Comparison of ENCODE assay signal across 27 mouse cellular contexts in genomic region chrX:8203105-8203504, GRCm38 (mm10). TPM values are rescaled to one million over a fixed set of nuclear protein-coding genes. Genes with fewer than 3 reads are reported as not detected.
DNase-seq lines count a peak whose midpoint lies in the region; ATAC-seq and TF ChIP-seq lines count a peak whose summit lies in the region.
"Had no signal": no experiment of that assay in that cellular context is flagged by ENCODE, and none has a peak within 500 bp of the region (broad histone marks: within the 10 kb centered on the region; RNA-seq: fewer than 3 reads in every experiment).

No protein-coding gene starts in this region.

- H3K9ac ChIP-seq in embryonic facial prominence, embryonic 13.5 days: no peak overlapping the region
- H3K9ac ChIP-seq in ES-Bruce4 (ENCODE audit: low read depth, poor library complexity, severe bottlenecking): no peak overlapping the region
- H3K9ac ChIP-seq: forebrain, embryonic 13.5 days; heart, embryonic 12.5 days; heart, embryonic 15.5 days; hindbrain, embryonic 14.5 days had no signal

- TF ChIP-seq EP300 in ES-Bruce4 (IDR thresholded peaks at IDR 0.05; ENCODE audit: insufficient read depth, low read depth, low read length): no peak

- H3K4me2 ChIP-seq in embryonic facial prominence, embryonic 13.5 days: no peak overlapping the region
- H3K4me2 ChIP-seq: forebrain, embryonic 13.5 days; heart, embryonic 12.5 days; heart, embryonic 15.5 days; hindbrain, embryonic 14.5 days had no signal

- WGBS in cerebellum, adult 2 months: 36% methylated on average over 14 of the region's 14 CpGs
- WGBS in embryonic facial prominence, embryonic 13.5 days: 82% methylated on average over 14 of the region's 14 CpGs
- WGBS in embryonic facial prominence, embryonic 10.5 days: 92% methylated on average over 14 of the region's 14 CpGs

- TF ChIP-seq CTCF in cerebellum, adult 2 months (IDR thresholded peaks at IDR 0.05; ENCODE audit: borderline replicate concordance, insufficient read depth, low read depth, low read length): no peak
- TF ChIP-seq CTCF in E14TG2a.4 (conservative IDR thresholded peaks at IDR 0.05; ENCODE audit: low read length) (no peak), ES-Bruce4 (IDR thresholded peaks at IDR 0.05; ENCODE audit: low read depth, low read length) (no peak)

- peak in 1 of 2 experiments; percentile 44 for DNase-seq in cerebellum, adult 2 months
- DNase-seq in cerebellum, adult 11 months: no peak
- DNase-seq in embryonic facial prominence, embryonic 10.5 days (ENCODE audit: low spot score): no peak
- DNase-seq: adrenal gland, postnatal 10 days; adrenal gland, postnatal 36 days; gastrocnemius, adult 2 months; gastrocnemius, postnatal 14 days; heart, adult 18-20 months; heart, postnatal 10 days; heart, postnatal 4 days; kidney, adult 18-20 months; kidney, adult 9 months had no signal

- no peaks in the 10 kb centered on the region for H3K9me3 ChIP-seq in embryonic facial prominence, embryonic 13.5 days
- H3K9me3 ChIP-seq in embryonic facial prominence, embryonic 10.5 days: no peaks in the 10 kb centered on the region
- H3K9me3 ChIP-seq in E14TG2a.4 (ENCODE audit: low read length) (no peaks in the 10 kb centered on the region), ES-Bruce4 (replicated peaks; ENCODE audit: control insufficient read depth, insufficient read depth, low read length, poor library complexity, severe bottlenecking) (no peaks in the 10 kb centered on the region)
- H3K9me3 ChIP-seq: forebrain, embryonic 13.5 days; G1E; heart, embryonic 12.5 days; heart, embryonic 15.5 days had no signal

- peak overlapping the region; percentile 42 for H3K4me3 ChIP-seq in cerebellum, adult 2 months (replicated peaks; ENCODE audit: insufficient read depth, low read depth, low read length)
- H3K4me3 ChIP-seq in embryonic facial prominence, embryonic 13.5 days: no peak overlapping the region
- no peak overlapping the region for H3K4me3 ChIP-seq in embryonic facial prominence, embryonic 10.5 days
- 0 out of 2 replicates have a peak overlapping the region, but pooled peaks have one; percentile 17 for H3K4me3 ChIP-seq in E14TG2a.4 (replicated peaks; ENCODE audit: low read length)
- 0 out of 2 replicates have a peak overlapping the region, but pooled peaks have one; percentile 23 for H3K4me3 ChIP-seq in ES-Bruce4 (ENCODE audit: low read depth, low read length)
- H3K4me3 ChIP-seq: forebrain, embryonic 10.5 days; forebrain, embryonic 13.5 days; gastrocnemius, adult 2 months; heart, embryonic 12.5 days; heart, embryonic 15.5 days had no signal

- H3K27ac ChIP-seq in cerebellum, adult 2 months (ENCODE audit: insufficient read depth, low read length): peak overlapping the region; percentile 97
- H3K27ac ChIP-seq in embryonic facial prominence, embryonic 13.5 days: no peak overlapping the region
- H3K27ac ChIP-seq in embryonic facial prominence, embryonic 10.5 days (replicated peaks): no peak overlapping the region
- H3K27ac ChIP-seq in ES-Bruce4 (ENCODE audit: insufficient read depth, low read length): no peak overlapping the region
- H3K27ac ChIP-seq: forebrain, embryonic 10.5 days; forebrain, embryonic 13.5 days; gastrocnemius, adult 2 months; heart, embryonic 15.5 days; hindbrain, embryonic 14.5 days; hindbrain, postnatal 0 days had no signal

- TF ChIP-seq POLR2A in cerebellum, adult 2 months (IDR thresholded peaks at IDR 0.05; ENCODE audit: borderline replicate concordance, insufficient read depth, low read length): no peak
- TF ChIP-seq POLR2A in ES-Bruce4 (IDR thresholded peaks at IDR 0.05; ENCODE audit: insufficient read depth, low read length): no peak

- no peaks in the 10 kb centered on the region for H3K27me3 ChIP-seq in cerebellum, adult 2 months (ENCODE audit: control insufficient read depth, insufficient read depth, low read length)
- no peaks in the 10 kb centered on the region for H3K27me3 ChIP-seq in embryonic facial prominence, embryonic 13.5 days
- H3K27me3 ChIP-seq in embryonic facial prominence, embryonic 10.5 days (replicated peaks; ENCODE audit: low read depth, poor library complexity, severe bottlenecking): no peaks in the 10 kb centered on the region
- H3K27me3 ChIP-seq in E14TG2a.4 (ENCODE audit: insufficient read depth, low read length) (no peaks in the 10 kb centered on the region), ES-Bruce4 (ENCODE audit: control insufficient read depth, insufficient read depth, low read length, poor library complexity, severe bottlenecking) (no peaks in the 10 kb centered on the region)
- H3K27me3 ChIP-seq: forebrain, embryonic 13.5 days; heart, embryonic 12.5 days; heart, embryonic 15.5 days had no signal

- H3K36me3 ChIP-seq in embryonic facial prominence, embryonic 13.5 days: peaks cover 5% of the 10 kb centered on the region; the same call in 1 of the 2 replicates
- peaks cover 3% of the 10 kb centered on the region; the same call in 1 of the 2 replicates for H3K36me3 ChIP-seq in embryonic facial prominence, embryonic 10.5 days (replicated peaks)
- peaks cover 73% of the 10 kb centered on the region for H3K36me3 ChIP-seq in E14TG2a.4 (ENCODE audit: insufficient read depth, low read length)
- no peaks in the 10 kb centered on the region for H3K36me3 ChIP-seq in ES-Bruce4 (ENCODE audit: control insufficient read depth, insufficient read depth, low read length, poor library complexity, severe bottlenecking)
- H3K36me3 ChIP-seq: forebrain, embryonic 10.5 days; G1E; heart, embryonic 12.5 days; heart, embryonic 15.5 days had no signal

- ATAC-seq in embryonic facial prominence, embryonic 13.5 days (ENCODE audit: insufficient number of reproducible peaks, insufficient read depth, low FRiP score, low TSS enrichment, low read depth): 0 out of 2 replicates have a peak, but pooled peaks have one; percentile 29
- ATAC-seq: CD4-positive, CD25-positive, alpha-beta regulatory T cell, adult 4 months; forebrain, embryonic 13.5 days; forebrain, embryonic 16.5 days; hindbrain, postnatal 0 days; inflammation-experienced regulatory T-cells, adult 6 months; intestine, embryonic 16.5 days; Patski had no signal

- H3K4me1 ChIP-seq in cerebellum, adult 2 months (ENCODE audit: control insufficient read depth, insufficient read depth, low read length): peaks cover 41% of the 10 kb centered on the region
- peaks cover 4% of the 10 kb centered on the region; the same call in 1 of the 2 replicates for H3K4me1 ChIP-seq in embryonic facial prominence, embryonic 13.5 days
- H3K4me1 ChIP-seq in embryonic facial prominence, embryonic 10.5 days: 0 out of 2 replicates have a peak, but pooled peaks cover 3% of the 10 kb centered on the region
- H3K4me1 ChIP-seq in E14TG2a.4 (replicated peaks; ENCODE audit: low read depth, low read length): peaks cover 55% of the 10 kb centered on the region
- H3K4me1 ChIP-seq in ES-Bruce4 (ENCODE audit: control insufficient read depth, insufficient read depth, low read length): no peaks in the 10 kb centered on the region
- H3K4me1 ChIP-seq: heart, embryonic 12.5 days; heart, embryonic 15.5 days had no signal

RNA-seq across cellular contexts. Expression of gene Porcn, which starts 3.2 kb away (rescaled TPM):
- polyA plus RNA-seq in cerebellum, adult 2 months (2012; rRNA removed): 250 and 287 TPM in 2 replicates
- polyA plus RNA-seq in embryonic facial prominence, embryonic 13.5 days (2015; fragmentation: Nextera tagmentation; extraction: Ambion mirVana): 12.7 and 14.1 TPM in 2 replicates
- 13.0 and 13.1 TPM in 2 replicates for polyA plus RNA-seq in embryonic facial prominence, embryonic 10.5 days (2016; fragmentation: Nextera tagmentation; extraction: Ambion mirVana)
- 8.5 and 10.8 TPM in 2 replicates for polyA plus RNA-seq in ES-Bruce4 (2011; ENCODE audit: insufficient read depth, insufficient read length, low read depth, missing spikeins)

RNA-seq across cellular contexts. Expression of gene Ebp, which starts 9.8 kb away (rescaled TPM):
- 59.9 and 68.5 TPM in 2 replicates for polyA plus RNA-seq in cerebellum, adult 2 months (2012; rRNA removed)
- 36.2 and 39.3 TPM in 2 replicates for polyA plus RNA-seq in embryonic facial prominence, embryonic 13.5 days (2015; fragmentation: Nextera tagmentation; extraction: Ambion mirVana)
- 25.8 and 35.2 TPM in 2 replicates for polyA plus RNA-seq in embryonic facial prominence, embryonic 10.5 days (2016; fragmentation: Nextera tagmentation; extraction: Ambion mirVana)
- polyA plus RNA-seq in ES-Bruce4 (2011; ENCODE audit: insufficient read depth, insufficient read length, low read depth, missing spikeins): 57.6 and 59.1 TPM in 2 replicates

RNA-seq across cellular contexts. Expression of gene Tbc1d25, which starts 27.1 kb away (rescaled TPM):
- polyA plus RNA-seq in cerebellum, adult 2 months (2012; rRNA removed): 27.4 and 30.5 TPM in 2 replicates
- 12.7 and 13.7 TPM in 2 replicates for polyA plus RNA-seq in embryonic facial prominence, embryonic 13.5 days (2015; fragmentation: Nextera tagmentation; extraction: Ambion mirVana)
- polyA plus RNA-seq in embryonic facial prominence, embryonic 10.5 days (2016; fragmentation: Nextera tagmentation; extraction: Ambion mirVana): 10.4 and 11.8 TPM in 2 replicates
- 9.5 and 10.9 TPM in 2 replicates for polyA plus RNA-seq in ES-Bruce4 (2011; ENCODE audit: insufficient read depth, insufficient read length, low read depth, missing spikeins)

RNA-seq across cellular contexts. Expression of gene Ftsj1, which starts 49.1 kb away (rescaled TPM):
- 45.9 and 50.1 TPM in 2 replicates for polyA plus RNA-seq in cerebellum, adult 2 months (2012; rRNA removed)
- 41.7 and 47.2 TPM in 2 replicates for polyA plus RNA-seq in embryonic facial prominence, embryonic 13.5 days (2015; fragmentation: Nextera tagmentation; extraction: Ambion mirVana)
- 50.5 and 52.4 TPM in 2 replicates for polyA plus RNA-seq in embryonic facial prominence, embryonic 10.5 days (2016; fragmentation: Nextera tagmentation; extraction: Ambion mirVana)
- 20.1 and 24.7 TPM in 2 replicates for polyA plus RNA-seq in ES-Bruce4 (2011; ENCODE audit: insufficient read depth, insufficient read length, low read depth, missing spikeins)

RNA-seq across cellular contexts. Expression of gene Rbm3, which starts 57.4 kb away (rescaled TPM):
- 276 and 291 TPM in 2 replicates for polyA plus RNA-seq in cerebellum, adult 2 months (2012; rRNA removed)
- polyA plus RNA-seq in embryonic facial prominence, embryonic 13.5 days (2015; fragmentation: Nextera tagmentation; extraction: Ambion mirVana): 501 and 572 TPM in 2 replicates
- 424 and 444 TPM in 2 replicates for polyA plus RNA-seq in embryonic facial prominence, embryonic 10.5 days (2016; fragmentation: Nextera tagmentation; extraction: Ambion mirVana)
- 421 and 458 TPM in 2 replicates for polyA plus RNA-seq in ES-Bruce4 (2011; ENCODE audit: insufficient read depth, insufficient read length, low read depth, missing spikeins)

Comparison
In these comparisons a context has a peak if more than half of its experiments do, and no peak if none do; other contexts are left out.
1. H3K4me3 ChIP-seq: peak in cerebellum, adult 2 months (single experiment), E14TG2a.4 (single experiment) and ES-Bruce4 (single experiment); none in embryonic facial prominence, embryonic 13.5 days (single experiment) and embryonic facial prominence, embryonic 10.5 days (single experiment).
2. RNA of gene Porcn, which starts 3.2 kb away (polyA plus RNA-seq): 250 to 287 TPM in cerebellum, adult 2 months; 12.7 to 14.1 TPM in embryonic facial prominence, embryonic 13.5 days, 13.0 to 13.1 TPM in embryonic facial prominence, embryonic 10.5 days and 8.5 to 10.8 TPM in ES-Bruce4; every median in the first group is over 10 times any median in the second.